In genomic region chr10:24447135-24447534, GRCm38 (mm10) we compare ENCODE assay signal across 9 mouse cellular contexts.
DNase-seq lines count a peak whose midpoint lies in the region; ATAC-seq and TF ChIP-seq lines count a peak whose summit lies in the region.
"Had no signal": no experiment of that assay in that cellular context is flagged by ENCODE, and none has a peak within 500 bp of the region (broad histone marks: within the 10 kb centered on the region; RNA-seq: fewer than 3 reads in every experiment).

No protein-coding gene starts in this region.

- no peak overlapping the region for H3K9ac ChIP-seq in heart, embryonic 15.5 days
- no peak overlapping the region for H3K9ac ChIP-seq in lung, postnatal 0 days (replicated peaks; ENCODE audit: low read depth)

- TF ChIP-seq CTCF in lung, postnatal 0 days (IDR thresholded peaks at IDR 0.05): no peak

- no peak for TF ChIP-seq EP300 in lung, postnatal 0 days (IDR thresholded peaks at IDR 0.05)

- H3K4me1 ChIP-seq in heart, embryonic 15.5 days (replicated peaks): peaks cover 42% of the 10 kb centered on the region
- no peaks in the 10 kb centered on the region; the same call in 1 of the 2 replicates for H3K4me1 ChIP-seq in lung, postnatal 0 days (ENCODE audit: insufficient read depth, low read depth, low read length)

- ATAC-seq in heart, embryonic 15.5 days (replicated peaks; ENCODE audit: insufficient number of reproducible peaks, insufficient read depth, low FRiP score, low read depth): no peak; the same call in 1 of the 2 replicates
- peak; percentile 64 for ATAC-seq in lung, postnatal 0 days

- H3K27me3 ChIP-seq in heart, embryonic 15.5 days: no peaks in the 10 kb centered on the region
- no peaks in the 10 kb centered on the region for H3K27me3 ChIP-seq in lung, postnatal 0 days (replicated peaks; ENCODE audit: insufficient read depth, low read length)

- no peaks in the 10 kb centered on the region for H3K9me3 ChIP-seq in heart, embryonic 15.5 days (replicated peaks)
- H3K9me3 ChIP-seq in lung, postnatal 0 days (ENCODE audit: low read length): no peaks in the 10 kb centered on the region

- no peaks in the 10 kb centered on the region for H3K36me3 ChIP-seq in heart, embryonic 15.5 days
- no peaks in the 10 kb centered on the region for H3K36me3 ChIP-seq in lung, postnatal 0 days (ENCODE audit: insufficient read depth, low read length)

- no peak overlapping the region for H3K4me2 ChIP-seq in heart, embryonic 15.5 days
- no peak overlapping the region for H3K4me2 ChIP-seq in lung, postnatal 0 days (replicated peaks; ENCODE audit: low read depth, low read length)

- peak overlapping the region; percentile 72 for H3K27ac ChIP-seq in heart, embryonic 15.5 days
- peak overlapping the region; percentile 3; the same call in 1 of the 2 replicates for H3K27ac ChIP-seq in lung, postnatal 0 days (ENCODE audit: low read length)

- WGBS in heart, embryonic 15.5 days: 31% methylated on average over 6 of the region's 6 CpGs
- WGBS in lung, postnatal 0 days: 38% methylated on average over 6 of the region's 6 CpGs

- no peak overlapping the region for H3K4me3 ChIP-seq in heart, embryonic 15.5 days
- no peak overlapping the region for H3K4me3 ChIP-seq in lung, postnatal 0 days (ENCODE audit: low read depth, low read length)

- DNase-seq in gastrocnemius, adult 18-20 months (ENCODE audit: low spot score): peak; percentile 31
- DNase-seq in gastrocnemius, postnatal 4 days (ENCODE audit: low spot score in 2 of 2): no peak
- DNase-seq in NIH3T3 (ENCODE audit: low read depth): peak; percentile 71
- DNase-seq in lung, postnatal 0 days (ENCODE audit: low spot score): peak; percentile 62
- no peak for DNase-seq in T-cell, adult 2 months (ENCODE audit: low spot score)
- DNase-seq in cerebellum, adult 18-20 months: no peak
- no peak for DNase-seq in layer of hippocampus, postnatal 25 days (ENCODE audit: extremely low spot score in 1 of 2, low spot score in 1 of 2)
- DNase-seq: cerebellum, adult 2 months had no signal

Comparison
In these comparisons a context has a peak if more than half of its experiments do, and no peak if none do; other contexts are left out.
1. DNase-seq: peak in gastrocnemius, adult 18-20 months (single experiment), NIH3T3 (single experiment) and lung, postnatal 0 days (single experiment); none in gastrocnemius, postnatal 4 days (0 of 2), T-cell, adult 2 months (single experiment), cerebellum, adult 18-20 months (0 of 2) and layer of hippocampus, postnatal 25 days (0 of 2).